Mouse (Mus musculus): ENCODE measurements around the gene Rnase4.

The Rnase4 gene

GRCm38 (mm10) chr14:51127648-51128258 lies 36.9 kb downstream of the Rnase4 start:
- in situ Hi-C loops (cut with MboI; ENCODE audit: low sequenced_read_pairs): no loop called here

DNA sequence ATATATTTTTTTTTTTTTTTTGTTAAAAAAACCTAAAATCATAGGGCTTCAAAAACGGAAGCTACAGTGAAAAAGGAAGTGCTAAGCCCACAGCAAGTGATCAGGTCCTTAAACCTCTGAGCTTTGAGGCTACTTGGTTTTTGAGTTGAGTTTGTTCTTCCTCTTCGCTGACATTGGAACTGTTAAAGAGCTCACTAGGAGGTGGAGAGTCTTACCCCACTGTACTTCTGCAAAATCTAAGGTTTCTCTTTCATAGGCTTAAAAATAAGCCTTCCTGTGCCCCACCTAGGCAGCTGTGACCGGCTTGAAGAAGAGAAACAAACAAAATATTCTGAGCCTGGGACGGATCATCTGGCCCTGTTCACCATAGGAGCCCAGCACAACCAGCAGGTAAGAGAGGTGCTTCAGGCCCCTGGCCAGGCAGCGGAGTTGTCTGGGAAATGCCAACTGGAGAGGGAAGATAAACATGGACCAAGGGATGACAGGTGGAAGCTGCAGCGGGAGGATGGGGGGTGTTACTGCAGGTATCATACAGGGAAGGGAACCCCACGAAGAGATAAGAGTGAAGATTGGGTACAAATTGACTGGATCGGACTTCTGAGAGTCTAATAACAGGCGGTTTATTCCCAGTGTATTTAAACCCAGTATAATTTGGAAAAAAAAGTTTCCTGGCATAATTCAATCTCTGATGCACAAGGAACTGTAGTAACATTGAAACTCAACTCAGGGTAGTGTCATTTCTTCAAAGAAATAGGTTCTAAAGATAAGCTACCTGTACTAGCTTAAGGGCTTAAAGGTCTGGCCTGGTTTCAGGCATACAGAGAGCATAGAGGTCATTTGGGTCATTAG lies 38.1 kb downstream of the Rnase4 start:
- in situ Hi-C loops (cut with MboI; ENCODE audit: low sequenced_read_pairs): no loop called here

GRCm38 (mm10) chr14:51129624-51129975 lies 38.7 kb downstream of the Rnase4 start:
- in situ Hi-C loops (cut with MboI; ENCODE audit: low sequenced_read_pairs): no loop called here

- in situ Hi-C loops (cut with MboI; ENCODE audit: low sequenced_read_pairs): no loop called here
Measured at GRCm38 (mm10) chr14:51130315-51130940, 39.6 kb downstream of the Rnase4 start.

- in situ Hi-C loops (cut with MboI; ENCODE audit: low sequenced_read_pairs): no loop called here
Measured at GRCm38 (mm10) chr14:51131086-51131815, 40.4 kb downstream of the Rnase4 start.

DNA sequence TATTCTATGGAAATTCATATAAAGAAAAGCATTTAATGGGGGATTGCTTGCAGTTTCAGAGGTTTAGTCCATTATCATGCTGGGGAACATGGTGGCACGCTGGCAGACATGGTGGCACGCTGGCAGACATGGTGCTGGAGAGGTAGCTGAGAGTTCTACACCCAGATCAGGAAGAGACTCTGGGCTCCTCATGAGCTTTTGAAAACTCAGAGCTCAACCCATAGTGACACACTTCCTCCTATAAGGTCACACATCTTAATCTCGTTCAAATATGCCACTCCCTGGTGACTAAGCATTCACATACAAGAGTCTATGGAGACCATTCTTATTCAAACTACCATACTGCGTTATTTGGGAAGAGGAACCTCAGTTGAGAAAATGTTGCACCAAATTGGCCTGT lies 41.5 kb downstream of the Rnase4 start:
- in situ Hi-C loops (cut with MboI; ENCODE audit: low sequenced_read_pairs): no loop called here

GRCm38 (mm10) chr14:51140342-51140741 lies 49.5 kb downstream of the Rnase4 start:
- in situ Hi-C loops (cut with MboI; ENCODE audit: low sequenced_read_pairs): no loop called here

DNA sequence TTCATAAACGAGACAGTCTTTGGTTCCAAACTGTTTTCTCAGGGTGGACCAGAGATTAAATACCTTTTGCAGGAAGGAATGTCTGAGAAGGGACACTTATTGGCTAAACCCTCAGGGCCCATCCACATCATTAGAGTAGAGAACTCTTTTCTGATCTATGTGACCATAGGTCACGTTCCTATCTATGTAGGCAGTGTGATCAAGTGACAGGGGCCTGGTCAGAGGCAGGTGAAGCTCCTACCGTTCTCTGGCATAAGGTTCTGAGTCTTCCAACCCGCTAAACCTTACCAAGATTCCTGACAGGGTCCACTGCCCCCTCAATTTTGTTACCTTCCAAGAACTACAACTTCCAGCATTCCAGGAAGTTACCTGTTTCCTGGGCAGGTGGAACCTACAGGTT lies 51.2 kb downstream of the Rnase4 start:
- in situ Hi-C loops (cut with MboI; ENCODE audit: low sequenced_read_pairs): no loop called here

- in situ Hi-C loops (cut with MboI; ENCODE audit: low sequenced_read_pairs): no loop called here
Measured at GRCm38 (mm10) chr14:51142568-51142967, 51.7 kb downstream of the Rnase4 start.

DNA sequence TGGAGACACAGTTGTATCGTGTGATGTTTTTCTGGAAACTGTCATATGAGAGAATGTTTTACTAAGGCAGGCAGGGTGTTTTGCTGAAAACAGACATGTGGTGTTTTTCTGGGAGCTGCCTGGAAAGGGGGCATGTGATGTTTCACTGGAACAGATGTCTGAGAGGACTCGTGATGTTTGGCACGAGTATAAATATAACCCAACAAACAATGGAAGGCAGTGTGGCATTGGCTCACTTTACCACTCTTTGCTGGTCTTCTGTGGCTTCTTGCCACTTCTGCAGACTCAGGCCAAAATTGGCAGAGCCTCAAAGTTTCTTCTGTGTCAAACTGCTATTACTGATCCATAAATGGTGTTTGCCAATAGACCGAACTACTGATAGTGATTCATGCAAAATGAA lies 52.4 kb downstream of the Rnase4 start:
- in situ Hi-C loops (cut with MboI; ENCODE audit: low sequenced_read_pairs): no loop called here

GRCm38 (mm10) chr14:51143937-51144336 lies 53.1 kb downstream of the Rnase4 start:
- in situ Hi-C loops (cut with MboI; ENCODE audit: low sequenced_read_pairs): no loop called here

DNA sequence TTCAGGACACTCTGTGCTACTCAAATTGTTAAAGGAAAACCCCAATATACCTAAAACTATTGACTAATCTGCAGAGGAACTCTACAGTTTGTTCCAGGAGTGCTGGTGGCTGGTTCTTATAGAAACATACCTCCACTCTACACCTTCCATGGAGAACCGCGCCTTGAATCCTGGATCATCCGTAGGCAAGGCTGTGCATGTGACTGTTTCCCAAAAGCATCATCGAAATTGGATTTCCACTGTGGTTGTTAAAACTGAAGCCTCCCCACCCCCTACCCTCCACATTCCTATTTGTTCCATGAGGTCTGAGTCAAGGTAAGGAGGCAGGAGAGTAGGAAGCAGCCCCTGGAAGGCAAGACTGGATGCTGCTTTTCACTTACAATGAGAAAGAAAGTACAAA lies 53.6 kb downstream of the Rnase4 start:
- in situ Hi-C loops (cut with MboI; ENCODE audit: low sequenced_read_pairs): no loop called here

DNA sequence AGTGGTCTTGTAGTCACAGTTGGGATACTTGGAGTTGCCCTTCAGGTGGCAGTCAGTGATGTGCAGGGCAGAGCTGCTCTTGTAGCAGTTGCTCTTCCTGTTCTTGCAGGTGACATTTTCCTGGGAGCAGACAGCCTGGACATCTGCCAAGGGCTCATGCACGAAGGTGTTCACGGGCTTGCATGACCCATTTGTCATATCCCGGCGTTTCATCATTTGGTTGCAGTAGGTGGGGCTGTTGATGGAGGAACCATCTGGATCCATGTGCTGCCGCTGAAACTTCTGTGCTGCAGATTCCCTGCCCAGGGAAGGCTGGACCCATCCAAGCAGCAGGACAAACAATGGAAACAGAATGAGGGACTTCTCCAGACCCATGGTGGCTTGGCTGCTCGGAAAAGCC lies 54.6 kb downstream of the Rnase4 start:
- in situ Hi-C loops (cut with MboI; ENCODE audit: low sequenced_read_pairs): no loop called here

DNA sequence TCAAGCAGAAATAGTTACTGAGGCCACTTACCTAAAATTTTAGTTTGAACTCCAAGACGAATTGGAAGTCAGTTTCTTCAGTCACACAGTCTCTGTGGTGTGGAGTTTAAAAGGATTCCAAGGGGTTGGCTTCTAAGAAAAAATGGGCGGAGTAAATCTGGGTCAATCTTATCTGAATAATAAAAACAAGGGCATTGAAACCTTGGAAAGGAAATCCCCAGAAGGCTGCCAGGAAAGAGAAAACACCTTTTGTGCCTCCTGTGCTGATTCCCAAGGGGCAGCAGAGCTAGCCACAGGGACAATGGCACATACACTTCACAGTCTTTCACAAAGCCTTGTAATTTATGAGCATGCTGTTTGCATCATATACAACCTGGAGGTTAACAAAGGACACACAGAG lies 55.8 kb downstream of the Rnase4 start, which contains the start of gene Rnase1:
TSS of gene Rnase1 (minus strand) at position 101 of the 400 bp plus-strand sequence.
- in situ Hi-C loops (cut with MboI; ENCODE audit: low sequenced_read_pairs): no loop called here

GRCm38 (mm10) chr14:51148006-51148405 lies 57.1 kb downstream of the Rnase4 start:
- in situ Hi-C loops (cut with MboI; ENCODE audit: low sequenced_read_pairs): no loop called here

GRCm38 (mm10) chr14:51149164-51149563 lies 58.3 kb downstream of the Rnase4 start:
- in situ Hi-C loops (cut with MboI; ENCODE audit: low sequenced_read_pairs): no loop called here

- in situ Hi-C loops (cut with MboI; ENCODE audit: low sequenced_read_pairs): no loop called here
Measured at GRCm38 (mm10) chr14:51150206-51150831, 59.4 kb downstream of the Rnase4 start.

DNA sequence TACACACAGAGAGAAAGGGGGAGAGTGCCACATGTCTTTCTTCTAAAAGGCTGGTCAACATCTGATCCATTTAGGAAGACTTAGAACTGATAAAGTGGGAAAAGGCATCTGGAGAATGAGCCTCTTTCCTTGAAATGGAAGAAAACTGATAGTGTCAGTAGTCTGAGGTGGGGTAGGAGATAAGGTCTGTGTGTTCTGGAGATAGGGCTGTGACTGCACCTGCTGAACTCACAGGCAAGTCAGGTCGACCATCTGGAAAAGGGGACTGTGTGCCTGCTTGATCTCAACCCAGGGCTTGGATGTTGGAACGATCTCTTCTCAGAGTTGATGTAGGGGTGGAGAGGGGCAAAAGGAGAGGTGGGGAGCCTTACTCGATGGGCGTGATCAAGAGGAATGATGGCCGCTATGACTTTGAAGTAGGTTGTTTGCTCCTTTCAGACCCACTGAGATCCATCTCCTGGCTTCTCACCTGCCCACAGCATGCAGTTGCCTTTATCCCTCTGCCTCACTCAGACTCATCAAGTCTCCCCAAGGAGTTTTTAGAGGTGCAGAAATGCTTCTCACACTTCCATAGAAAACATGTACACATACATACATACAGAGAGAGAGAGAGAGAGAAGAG lies 61.5 kb downstream of the Rnase4 start:
- in situ Hi-C loops (cut with MboI; ENCODE audit: low sequenced_read_pairs): no loop called here
